Mouse (Mus musculus): ENCODE results near the gene Igsf9. TPM values are rescaled to one million over a fixed set of nuclear protein-coding genes. Genes with fewer than 3 reads are reported as not detected.

Igsf9 gene
- polyA plus RNA-seq, 1 experiment from 2014 or later: 53.1 TPM

DNA sequence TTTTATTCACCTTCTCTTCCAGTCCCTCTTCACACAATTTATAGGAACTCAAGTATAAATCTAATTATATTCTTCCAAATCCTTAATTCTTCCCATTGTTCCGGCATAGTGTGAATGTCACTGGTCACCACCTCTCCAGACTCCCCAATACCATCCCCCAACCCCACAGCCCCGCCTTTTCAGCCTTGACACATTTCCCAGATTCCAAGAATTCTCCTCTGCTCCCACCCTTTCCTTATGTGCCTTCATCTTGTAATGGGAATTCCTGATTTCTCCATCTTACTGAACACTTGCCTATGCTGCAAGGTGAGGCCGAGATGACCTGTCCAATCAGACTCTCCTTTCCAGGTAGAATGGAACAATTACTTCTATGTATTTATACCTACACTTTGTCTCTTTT lies 23.5 kb upstream of the Igsf9 start:
- Histone ChIP-seq H3K27me3 (ENCODE audit: control insufficient read depth, insufficient read depth, low read length) (no peaks in the 10 kb centered on the region), H3K9me3 (ENCODE audit: control insufficient read depth, low read length) (no peaks in the 10 kb centered on the region), H3K27ac (replicated peaks; ENCODE audit: low read depth, low read length) (no peak overlapping the region), H3K4me3 (ENCODE audit: low read depth, low read length) (no peak overlapping the region), H3K4me2 (ENCODE audit: low read depth, severe bottlenecking) (no peak overlapping the region), H3K4me1 (ENCODE audit: control insufficient read depth, insufficient read depth, low read length) (no peaks in the 10 kb centered on the region), H3K9ac (ENCODE audit: low read length) (no peak overlapping the region), H3K36me3 (ENCODE audit: control insufficient read depth, insufficient read depth, low read length) (no peaks in the 10 kb centered on the region)
- ATAC-seq (ENCODE audit: insufficient number of reproducible peaks, low FRiP score, low TSS enrichment, low read depth) (no peak), DNase-seq (ENCODE audit: low spot score) (no peak)
- WGBS: 85% methylated on average over 3 of the region's 3 CpGs

DNA sequence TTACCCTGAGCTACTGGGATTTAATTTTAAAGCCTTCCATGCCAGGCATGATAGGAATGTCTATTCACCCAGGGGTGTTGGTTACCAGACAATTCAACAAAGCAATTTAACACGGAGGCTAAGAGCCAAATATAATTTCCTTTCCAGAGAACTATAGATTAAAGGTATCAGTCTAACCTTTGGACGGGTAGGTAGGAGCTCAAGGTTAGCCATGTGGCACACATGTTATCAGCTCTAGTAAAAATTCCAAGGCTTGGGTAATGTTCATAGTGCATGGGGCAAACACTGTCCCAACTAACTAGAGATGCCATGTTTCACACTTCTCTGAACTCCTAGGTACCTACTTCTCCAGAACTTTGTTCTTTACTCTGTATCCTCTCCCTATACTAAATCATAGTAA lies 20.0 kb upstream of the Igsf9 start:
- Histone ChIP-seq H3K4me1 (ENCODE audit: control insufficient read depth, insufficient read depth, low read length) (no peaks in the 10 kb centered on the region), H3K4me3 (ENCODE audit: low read depth, low read length) (no peak overlapping the region), H3K36me3 (ENCODE audit: control insufficient read depth, insufficient read depth, low read length) (no peaks in the 10 kb centered on the region), H3K9ac (ENCODE audit: low read length) (no peak overlapping the region), H3K27ac (replicated peaks; ENCODE audit: low read depth, low read length) (no peak overlapping the region), H3K4me2 (ENCODE audit: low read depth, severe bottlenecking) (no peak overlapping the region), H3K27me3 (ENCODE audit: control insufficient read depth, insufficient read depth, low read length) (no peaks in the 10 kb centered on the region), H3K9me3 (ENCODE audit: control insufficient read depth, low read length) (no peaks in the 10 kb centered on the region)
- WGBS: 91% methylated on average over 2 of the region's 2 CpGs
- ATAC-seq (ENCODE audit: insufficient number of reproducible peaks, low FRiP score, low TSS enrichment, low read depth) (no peak), DNase-seq (ENCODE audit: low spot score) (no peak)

DNA sequence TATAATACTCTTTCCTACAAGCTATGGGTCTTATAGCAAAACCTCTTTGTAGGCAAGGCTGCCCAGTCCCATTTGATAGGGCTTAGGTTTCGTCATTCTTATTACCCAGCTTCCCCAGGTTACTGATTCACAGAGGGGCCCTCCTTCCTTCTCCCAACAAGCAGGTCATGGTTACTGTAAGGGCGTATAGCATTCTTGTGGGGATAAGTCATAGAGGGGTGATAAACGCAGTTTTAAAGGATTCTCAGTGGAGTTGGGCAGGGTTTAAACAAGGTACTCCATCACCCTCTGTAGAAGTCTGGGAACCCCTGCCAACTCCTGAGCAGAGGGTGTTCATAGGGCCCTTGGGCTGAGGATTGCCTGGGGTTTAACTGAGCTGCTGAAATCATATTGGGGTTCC lies 19.1 kb upstream of the Igsf9 start:
- H3K27ac ChIP-seq (replicated peaks; ENCODE audit: low read depth, low read length): no peak overlapping the region
- no peaks in the 10 kb centered on the region for H3K27me3 ChIP-seq (ENCODE audit: control insufficient read depth, insufficient read depth, low read length)
- no peaks in the 10 kb centered on the region for H3K9me3 ChIP-seq (ENCODE audit: control insufficient read depth, low read length)
- no peaks in the 10 kb centered on the region for H3K36me3 ChIP-seq (ENCODE audit: control insufficient read depth, insufficient read depth, low read length)
- no peaks in the 10 kb centered on the region for H3K4me1 ChIP-seq (ENCODE audit: control insufficient read depth, insufficient read depth, low read length)
- DNase-seq (ENCODE audit: low spot score) (no peak), ATAC-seq (ENCODE audit: insufficient number of reproducible peaks, low FRiP score, low TSS enrichment, low read depth) (no peak)
- WGBS: 82% methylated on average over 3 of the region's 3 CpGs
- no peak overlapping the region for H3K9ac ChIP-seq (ENCODE audit: low read length)
- no peak overlapping the region for H3K4me3 ChIP-seq (ENCODE audit: low read depth, low read length)
- H3K4me2 ChIP-seq (ENCODE audit: low read depth, severe bottlenecking): no peak overlapping the region

DNA sequence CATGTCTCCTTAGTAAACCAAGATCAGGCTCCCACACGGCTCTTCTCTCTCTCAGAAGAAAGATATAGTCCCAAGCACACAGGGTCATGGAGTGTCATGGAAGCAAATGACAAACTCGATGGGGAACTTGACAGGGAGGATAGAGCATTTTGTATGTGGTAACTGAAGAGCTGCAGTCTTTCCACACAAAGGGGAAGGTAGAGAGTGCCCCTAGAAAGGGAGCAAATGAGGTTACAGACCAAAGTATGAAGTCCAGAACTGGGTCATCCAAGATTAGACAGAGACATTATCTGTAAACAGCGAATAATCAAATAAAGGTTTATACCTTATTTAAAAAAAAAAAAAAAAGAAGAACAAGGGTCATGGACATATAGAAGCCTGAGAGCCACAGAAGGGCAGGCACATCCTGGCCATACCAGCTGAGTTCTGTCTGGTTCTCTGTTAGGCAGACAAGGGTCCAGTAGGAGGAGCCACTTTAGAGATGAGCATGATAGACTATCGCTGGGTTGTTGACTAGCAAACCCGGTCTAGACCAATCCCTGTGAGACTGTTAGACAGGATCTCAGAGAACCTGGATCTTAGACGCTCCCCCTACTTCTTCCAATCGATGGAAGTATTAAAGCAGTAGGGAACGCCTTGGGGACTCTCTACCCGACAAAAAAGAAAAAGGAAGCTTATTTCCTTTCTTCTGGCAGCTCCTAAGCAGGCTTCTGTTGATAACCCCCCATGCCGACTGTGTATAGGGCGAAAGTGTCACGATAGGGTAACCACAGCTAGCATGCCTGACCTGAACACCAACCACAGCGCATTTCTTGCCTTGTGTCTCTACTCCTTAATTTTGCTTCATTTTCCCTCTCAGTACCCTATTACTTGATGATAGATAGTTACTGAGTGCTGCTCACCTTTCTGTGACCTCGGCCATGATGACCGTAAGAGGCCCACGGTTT lies 17.9 kb upstream of the Igsf9 start:
- H3K27ac ChIP-seq (replicated peaks; ENCODE audit: low read depth, low read length): no peak overlapping the region
- no peak overlapping the region for H3K4me3 ChIP-seq (ENCODE audit: low read depth, low read length)
- no peaks in the 10 kb centered on the region for H3K27me3 ChIP-seq (ENCODE audit: control insufficient read depth, insufficient read depth, low read length)
- no peaks in the 10 kb centered on the region for H3K36me3 ChIP-seq (ENCODE audit: control insufficient read depth, insufficient read depth, low read length)
- DNase-seq (ENCODE audit: low spot score): no peak
- no peak overlapping the region for H3K9ac ChIP-seq (ENCODE audit: low read length)
- no peaks in the 10 kb centered on the region for H3K4me1 ChIP-seq (ENCODE audit: control insufficient read depth, insufficient read depth, low read length)
- H3K4me2 ChIP-seq (ENCODE audit: low read depth, severe bottlenecking): no peak overlapping the region
- ATAC-seq (ENCODE audit: insufficient number of reproducible peaks, low FRiP score, low TSS enrichment, low read depth): no peak
- WGBS: 78% methylated on average over 16 of the region's 16 CpGs
- no peaks in the 10 kb centered on the region for H3K9me3 ChIP-seq (ENCODE audit: control insufficient read depth, low read length)

DNA sequence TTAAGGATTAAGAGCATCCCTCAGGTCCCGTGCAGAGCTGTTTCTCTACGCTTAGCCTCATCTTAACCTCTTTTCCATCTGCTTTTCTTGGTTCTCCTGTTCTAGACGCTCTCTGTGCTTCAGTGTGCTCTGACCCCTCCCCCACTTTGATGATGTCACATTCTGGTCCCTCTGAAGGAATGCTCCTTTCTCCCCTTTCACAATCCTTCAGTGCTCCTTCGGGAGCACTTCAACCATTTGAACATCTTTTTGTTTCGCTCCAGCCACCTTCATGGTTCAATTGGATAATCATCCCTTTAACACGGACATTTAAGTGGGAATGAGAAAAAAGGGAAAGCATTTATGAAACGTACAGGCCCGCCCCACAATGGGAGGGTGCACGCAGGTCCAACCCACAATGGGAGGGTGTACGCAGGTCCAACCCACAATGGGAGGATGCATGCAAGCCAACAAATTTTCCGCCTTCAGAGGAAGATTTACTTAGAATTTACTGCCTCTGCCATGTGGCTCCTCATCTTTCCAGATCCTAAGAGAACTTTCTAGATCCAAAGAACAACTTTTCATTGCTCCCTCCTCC lies 13.2 kb upstream of the Igsf9 start:
- Histone ChIP-seq H3K4me1 (ENCODE audit: control insufficient read depth, insufficient read depth, low read length) (no peaks in the 10 kb centered on the region), H3K4me2 (ENCODE audit: low read depth, severe bottlenecking) (no peak overlapping the region), H3K27ac (replicated peaks; ENCODE audit: low read depth, low read length) (no peak overlapping the region), H3K27me3 (ENCODE audit: control insufficient read depth, insufficient read depth, low read length) (no peaks in the 10 kb centered on the region), H3K9ac (ENCODE audit: low read length) (no peak overlapping the region), H3K4me3 (ENCODE audit: low read depth, low read length) (no peak overlapping the region), H3K9me3 (ENCODE audit: control insufficient read depth, low read length) (no peaks in the 10 kb centered on the region), H3K36me3 (ENCODE audit: control insufficient read depth, insufficient read depth, low read length) (no peaks in the 10 kb centered on the region)
- 86% methylated on average over 11 of the region's 11 CpGs for whole genome bisulfite sequencing
- no peak for DNase-seq (ENCODE audit: low spot score)
- no peak for ATAC-seq (ENCODE audit: insufficient number of reproducible peaks, low FRiP score, low TSS enrichment, low read depth)

DNA sequence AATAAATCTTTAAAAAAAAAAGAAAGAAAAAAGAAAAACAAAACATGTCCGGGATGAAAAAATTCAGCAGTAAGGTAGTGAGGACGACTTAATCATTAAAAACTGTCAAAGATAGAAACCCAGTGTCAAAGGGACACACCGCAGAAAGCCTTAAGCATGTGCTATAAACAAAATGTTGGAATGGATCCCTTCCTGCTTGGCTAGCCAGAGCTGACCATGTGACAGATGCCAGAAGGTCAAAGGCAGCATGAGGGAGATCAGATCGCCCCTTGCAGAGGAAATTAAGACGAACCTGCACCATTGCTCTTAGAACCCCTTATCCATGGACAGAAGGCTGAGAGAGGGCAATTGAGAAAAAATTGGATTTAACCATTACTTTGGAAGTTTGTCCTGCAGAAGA lies 12.2 kb upstream of the Igsf9 start:
- H3K4me3 ChIP-seq (ENCODE audit: low read depth, low read length): no peak overlapping the region
- no peak overlapping the region for H3K9ac ChIP-seq (ENCODE audit: low read length)
- no peak overlapping the region for H3K4me2 ChIP-seq (ENCODE audit: low read depth, severe bottlenecking)
- no peaks in the 10 kb centered on the region for H3K27me3 ChIP-seq (ENCODE audit: control insufficient read depth, insufficient read depth, low read length)
- 85% methylated on average over 5 of the region's 5 CpGs for WGBS
- H3K9me3 ChIP-seq (ENCODE audit: control insufficient read depth, low read length): no peaks in the 10 kb centered on the region
- H3K36me3 ChIP-seq (ENCODE audit: control insufficient read depth, insufficient read depth, low read length): no peaks in the 10 kb centered on the region
- H3K4me1 ChIP-seq (ENCODE audit: control insufficient read depth, insufficient read depth, low read length): no peaks in the 10 kb centered on the region
- DNase-seq (ENCODE audit: low spot score) (no peak), ATAC-seq (ENCODE audit: insufficient number of reproducible peaks, low FRiP score, low TSS enrichment, low read depth) (no peak)
- H3K27ac ChIP-seq (replicated peaks; ENCODE audit: low read depth, low read length): no peak overlapping the region

DNA sequence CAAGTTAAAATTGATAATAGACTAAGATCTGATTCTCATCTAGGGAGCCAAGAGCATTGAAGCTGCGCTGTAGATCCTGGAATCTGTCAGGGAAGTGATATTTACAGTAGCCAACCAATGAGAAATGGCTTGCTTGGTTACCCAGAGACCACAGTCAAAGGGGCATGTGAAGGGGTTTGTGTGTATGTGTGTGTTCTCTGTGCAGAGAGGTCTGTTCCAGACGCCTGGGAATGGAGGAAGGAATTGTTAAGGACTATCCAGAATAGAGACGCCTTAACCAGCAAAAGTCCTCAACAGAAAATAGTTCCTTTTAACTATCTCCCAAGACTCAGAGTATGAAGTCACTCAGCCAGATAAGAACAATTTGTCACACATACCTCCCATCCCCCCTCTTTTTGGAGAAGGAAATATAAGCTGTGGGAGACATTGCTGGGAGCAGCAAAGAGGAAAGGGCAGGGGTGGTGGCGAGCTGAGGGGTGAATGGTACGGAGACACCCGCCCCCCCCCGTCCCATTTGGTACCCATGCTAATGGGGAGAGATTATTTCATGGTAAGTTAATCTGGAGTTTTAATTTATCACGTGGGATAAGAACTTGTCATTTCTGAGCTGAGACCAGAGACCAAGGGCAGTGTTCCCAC lies 11.7 kb upstream of the Igsf9 start:
- Histone ChIP-seq H3K4me1 (ENCODE audit: control insufficient read depth, insufficient read depth, low read length) (no peaks in the 10 kb centered on the region), H3K4me2 (ENCODE audit: low read depth, severe bottlenecking) (no peak overlapping the region), H3K4me3 (ENCODE audit: low read depth, low read length) (no peak overlapping the region), H3K9ac (ENCODE audit: low read length) (no peak overlapping the region), H3K9me3 (ENCODE audit: control insufficient read depth, low read length) (no peaks in the 10 kb centered on the region), H3K36me3 (ENCODE audit: control insufficient read depth, insufficient read depth, low read length) (no peaks in the 10 kb centered on the region), H3K27ac (replicated peaks; ENCODE audit: low read depth, low read length) (no peak overlapping the region), H3K27me3 (ENCODE audit: control insufficient read depth, insufficient read depth, low read length) (no peaks in the 10 kb centered on the region)
- ATAC-seq (ENCODE audit: insufficient number of reproducible peaks, low FRiP score, low TSS enrichment, low read depth) (no peak), DNase-seq (ENCODE audit: low spot score) (no peak)
- 75% methylated on average over 8 of the region's 8 CpGs for WGBS

DNA sequence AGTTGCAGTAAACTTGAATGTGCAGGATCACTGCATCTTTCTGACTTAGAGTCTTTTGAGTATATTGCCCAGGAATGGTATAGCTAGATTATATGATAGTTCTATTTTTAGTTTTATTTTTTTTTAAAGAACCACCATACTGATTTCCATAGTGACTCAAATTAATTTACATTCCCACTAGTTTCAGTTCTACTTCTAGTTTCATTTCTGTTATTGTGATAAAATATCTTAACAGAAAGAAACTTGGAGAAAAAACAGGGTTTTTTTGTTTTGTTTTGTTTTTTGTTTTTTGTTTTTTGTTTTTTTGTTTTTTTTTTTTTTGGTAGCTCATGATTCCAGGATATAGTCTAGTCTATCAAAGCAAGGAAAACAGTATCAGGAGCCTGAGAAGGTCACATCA lies 8.7 kb upstream of the Igsf9 start:
- H3K4me2 ChIP-seq (ENCODE audit: low read depth, severe bottlenecking): no peak overlapping the region
- no peak for ATAC-seq (ENCODE audit: insufficient number of reproducible peaks, low FRiP score, low TSS enrichment, low read depth)
- H3K4me1 ChIP-seq (ENCODE audit: control insufficient read depth, insufficient read depth, low read length): no peaks in the 10 kb centered on the region
- no peaks in the 10 kb centered on the region for H3K27me3 ChIP-seq (ENCODE audit: control insufficient read depth, insufficient read depth, low read length)
- no peak for DNase-seq (ENCODE audit: low spot score)
- H3K36me3 ChIP-seq (ENCODE audit: control insufficient read depth, insufficient read depth, low read length): no peaks in the 10 kb centered on the region
- no peak overlapping the region for H3K27ac ChIP-seq (replicated peaks; ENCODE audit: low read depth, low read length)
- no peak overlapping the region for H3K9ac ChIP-seq (ENCODE audit: low read length)
- H3K9me3 ChIP-seq (ENCODE audit: control insufficient read depth, low read length): no peaks in the 10 kb centered on the region
- no peak overlapping the region for H3K4me3 ChIP-seq (ENCODE audit: low read depth, low read length)

Data from limb, embryonic 11.5 days (tissue).